Mouse (Mus musculus) stomach, adult 2 months (tissue): ENCODE measurements around the gene Olfr1477. TPM values are rescaled to one million over a fixed set of nuclear protein-coding genes. Genes with fewer than 3 reads are reported as not detected.

Experiments
- polyA plus RNA-seq: library from polyadenylated mRNA; depleted of rRNA; stranded (reverse); fragments of >200 nt; gene quantifications from 2 replicates; pipeline ENCODE4 v1.2.3, GENCODE M21; 2012; rRNA removed

Olfr1477 gene
- polyA plus RNA-seq = not detected in 2 replicates

GRCm38 (mm10) chr19:13500246-13500645, at the start of gene Olfr1477:
TSS of gene Olfr1477 (plus strand) at chr19:13500546.

GRCm38 (mm10) chr19:13455986-13456385, 44.4 kb upstream of the Olfr1477 start, which contains the start of gene Olfr1472:
TSS of gene Olfr1472 (minus strand) at chr19:13456086.

GRCm38 (mm10) chr19:13469265-13469664, 31.1 kb upstream of the Olfr1477 start, which contains the start of gene Olfr1474:
TSS of gene Olfr1474 (plus strand) at chr19:13469565.

GRCm38 (mm10) chr19:13480096-13480495, 20.2 kb upstream of the Olfr1477 start, which contains the start of gene Olfr1475:
TSS of gene Olfr1475 (minus strand) at chr19:13480196.

GRCm38 (mm10) chr19:13527613-13528012, 27.3 kb downstream of the Olfr1477 start, which contains the start of gene Olfr1480:
TSS of gene Olfr1480 (plus strand) at chr19:13527913.

Other genes starting within 250 kb of the Olfr1477 start
- gene Olfr1465, start 185.0 kb upstream of the Olfr1477 start, polyA plus RNA-seq = not detected in 2 replicates
- not detected in 2 replicates for gene Olfr1466, start 161.7 kb upstream of the Olfr1477 start, polyA plus RNA-seq
- gene Olfr1467, start 138.3 kb upstream of the Olfr1477 start, polyA plus RNA-seq = not detected in 2 replicates
- gene Olfr1469, start 92.7 kb upstream of the Olfr1477 start, polyA plus RNA-seq = not detected in 2 replicates
- gene Olfr1471, start 57.1 kb upstream of the Olfr1477 start, polyA plus RNA-seq = not detected in 2 replicates
- not detected in 2 replicates for gene Olfr1472, start 44.5 kb upstream of the Olfr1477 start, polyA plus RNA-seq
- not detected in 2 replicates for gene Olfr1474, start 31.0 kb upstream of the Olfr1477 start, polyA plus RNA-seq
- gene Olfr1475, start 20.4 kb upstream of the Olfr1477 start, polyA plus RNA-seq = not detected in 2 replicates
- not detected in 2 replicates for gene Olfr1480, start 27.4 kb downstream of the Olfr1477 start, polyA plus RNA-seq
- not detected in 2 replicates for gene Olfr1484, start 83.0 kb downstream of the Olfr1477 start, polyA plus RNA-seq
- not detected in 2 replicates for gene Olfr1487, start 116.8 kb downstream of the Olfr1477 start, polyA plus RNA-seq
- not detected in 2 replicates for gene Olfr1489, start 131.1 kb downstream of the Olfr1477 start, polyA plus RNA-seq
- not detected in 2 replicates for gene Olfr1490, start 150.5 kb downstream of the Olfr1477 start, polyA plus RNA-seq
- gene Olfr1491, start 196.7 kb downstream of the Olfr1477 start, polyA plus RNA-seq = not detected in 2 replicates
- gene Olfr1493-ps1, start 222.7 kb downstream of the Olfr1477 start, polyA plus RNA-seq = not detected in 2 replicates
- not detected in 2 replicates for gene Olfr1494, start 239.2 kb downstream of the Olfr1477 start, polyA plus RNA-seq